Mouse (Mus musculus) urinary bladder, postnatal 0 days (tissue): Measurements from ENCODE around the gene Vmn2r107. TPM values are rescaled to one million over a fixed set of nuclear protein-coding genes. Genes with fewer than 3 reads are reported as not detected.

ENCODE experiments used
- polyA plus RNA-seq: library from polyadenylated mRNA; unstranded; fragments of >200 nt; fragmentation: Nextera tagmentation; extraction: Ambion mirVana; gene quantifications from 2 replicates; pipeline ENCODE4 v1.2.1, GENCODE M21; 2015

Gene Vmn2r107
- not detected in 2 replicates for polyA plus RNA-seq

GRCm38 (mm10) chr17:20344942-20345341, at the start of gene Vmn2r107:
Vmn2r107 (plus strand) TSS chr17:20345242.

GRCm38 (mm10) chr17:20413846-20414245, 68.8 kb downstream of the Vmn2r107 start, which contains the start of gene Vmn1r224:
Vmn1r224 (plus strand) TSS chr17:20414146.

Other genes with a start within 250 kb of the Vmn2r107 start
- gene Fpr-rs7, start 231.0 kb upstream of the Vmn2r107 start, polyA plus RNA-seq, result not detected in 2 replicates
- gene Fpr-rs6, start 162.1 kb upstream of the Vmn2r107 start, polyA plus RNA-seq, result not detected in 2 replicates
- not detected in 2 replicates for gene Vmn2r105, start 110.2 kb upstream of the Vmn2r107 start, polyA plus RNA-seq
- gene Vmn2r106, start 59.7 kb upstream of the Vmn2r107 start, polyA plus RNA-seq, result not detected in 2 replicates
- gene Vmn1r224, start 68.9 kb downstream of the Vmn2r107 start, polyA plus RNA-seq, result not detected in 2 replicates
- not detected in 2 replicates for gene Vmn2r108, start 136.1 kb downstream of the Vmn2r107 start, polyA plus RNA-seq
- not detected in 2 replicates for gene Vmn1r225, start 152.9 kb downstream of the Vmn2r107 start, polyA plus RNA-seq
- not detected in 2 replicates for gene Vmn2r109, start 219.5 kb downstream of the Vmn2r107 start, polyA plus RNA-seq